Mouse (Mus musculus) ES-E14 (cell line): ENCODE measurements around the gene Cdk13.

ENCODE experiments used
- HCFC1 ChIP-seq: IDR thresholded peaks from 2 replicates; pipeline ENCODE4 v1.6.1; 2012; ENCODE audit warnings: low read length, inconsistent platforms, borderline replicate concordance; ENCODE audit not compliant: insufficient read depth
- MAFK ChIP-seq: IDR thresholded peaks from 2 replicates; pipeline ENCODE4 v1.6.1; 2014; ENCODE audit warnings: mild to moderate bottlenecking, low read depth, low read length, inconsistent platforms; ENCODE audit not compliant: insufficient read depth
- ZC3H11A ChIP-seq: IDR thresholded peaks from 2 replicates; pipeline ENCODE4 v1.6.1; 2012; ENCODE audit warnings: low read depth, mild to moderate bottlenecking, inconsistent platforms, low read length, borderline replicate concordance
- ZNF384 ChIP-seq: IDR thresholded peaks from 2 replicates; pipeline ENCODE4 v1.6.1; 2012; ENCODE audit warnings: low read depth, low read length, inconsistent platforms

DNA sequence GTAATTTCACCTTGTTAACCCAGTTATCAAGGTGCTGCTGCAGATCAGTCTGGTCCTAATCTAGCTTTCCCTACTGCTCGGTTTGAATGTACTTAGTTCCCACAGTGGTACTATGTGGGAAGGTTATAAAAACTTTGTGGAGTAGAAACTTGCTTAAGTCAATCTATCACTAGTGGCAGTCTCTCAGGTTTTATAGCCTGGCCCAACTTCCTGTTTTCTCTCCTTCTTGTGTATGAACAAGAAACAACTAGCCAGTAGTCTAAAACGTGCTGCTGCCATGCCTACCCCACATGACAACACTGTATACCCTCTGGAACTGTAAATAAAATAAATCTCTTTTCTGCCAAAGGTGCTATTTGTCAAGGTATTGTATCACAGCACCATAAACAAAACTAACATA is 25.0 kb downstream of the Cdk13 start:
- TF ChIP-seq MAFK, result no peak
- TF ChIP-seq ZNF384, result no peak
- no peak for TF ChIP-seq ZC3H11A
- TF ChIP-seq HCFC1, result no peak
